Mouse (Mus musculus): ENCODE data around the gene Gpc6.

GRCm38 (mm10) chr14:116894316-116894715 is 30.8 kb upstream of the Gpc6 start:
- TF ChIP-seq POLR2A (IDR thresholded peaks at IDR 0.05; ENCODE audit: insufficient read depth, low read depth, low read length) (no peak), CTCF (IDR thresholded peaks at IDR 0.05) (no peak)
